Mouse (Mus musculus): ENCODE data around the gene Lgr5. TPM values are rescaled to one million over a fixed set of nuclear protein-coding genes. Genes with fewer than 3 reads are reported as not detected.

Gene Lgr5
- polyA plus RNA-seq (2021; fragmentation: Nextera tagmentation) = 1.4 and 1.6 TPM in 2 replicates
- long read RNA-seq, experiment 1 = 0 reads
- long read RNA-seq, experiment 2 = 0 reads

DNA sequence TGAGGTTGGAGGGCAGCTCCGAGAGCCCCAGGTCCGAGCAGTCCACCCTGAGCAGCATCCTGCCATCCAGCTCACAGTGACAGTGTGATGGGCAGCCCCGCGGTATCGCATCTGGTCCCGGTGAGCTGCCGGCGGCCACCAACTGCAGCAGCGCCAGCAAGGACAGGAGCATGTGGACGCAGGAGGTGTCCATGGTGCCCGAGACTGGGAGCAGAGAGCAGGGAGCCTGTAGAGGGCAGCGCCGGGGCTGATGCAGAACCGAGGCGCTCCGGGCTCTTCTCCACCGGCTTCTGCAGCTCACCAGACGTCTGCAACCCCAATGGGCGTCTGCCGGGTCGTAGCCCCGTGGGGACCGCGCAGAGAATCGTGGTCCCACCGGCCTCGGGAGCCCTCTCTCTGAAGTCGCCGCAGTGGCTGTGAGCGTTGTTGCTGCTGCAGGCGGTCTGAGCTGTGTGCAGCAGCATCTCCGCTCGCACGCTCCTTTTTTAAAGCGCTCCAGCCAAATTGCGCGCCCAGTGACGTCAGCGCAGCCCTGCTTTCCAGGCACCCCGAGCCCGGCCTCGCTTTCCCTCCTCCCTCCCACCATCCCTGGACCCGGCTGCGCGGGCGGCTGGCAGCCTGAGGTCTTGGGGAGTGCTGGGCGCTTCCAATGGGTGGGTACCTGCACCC, at the start of gene Lgr5:
Lgr5 (minus strand) TSS at position 480 of the 669 bp plus-strand sequence.

DNA sequence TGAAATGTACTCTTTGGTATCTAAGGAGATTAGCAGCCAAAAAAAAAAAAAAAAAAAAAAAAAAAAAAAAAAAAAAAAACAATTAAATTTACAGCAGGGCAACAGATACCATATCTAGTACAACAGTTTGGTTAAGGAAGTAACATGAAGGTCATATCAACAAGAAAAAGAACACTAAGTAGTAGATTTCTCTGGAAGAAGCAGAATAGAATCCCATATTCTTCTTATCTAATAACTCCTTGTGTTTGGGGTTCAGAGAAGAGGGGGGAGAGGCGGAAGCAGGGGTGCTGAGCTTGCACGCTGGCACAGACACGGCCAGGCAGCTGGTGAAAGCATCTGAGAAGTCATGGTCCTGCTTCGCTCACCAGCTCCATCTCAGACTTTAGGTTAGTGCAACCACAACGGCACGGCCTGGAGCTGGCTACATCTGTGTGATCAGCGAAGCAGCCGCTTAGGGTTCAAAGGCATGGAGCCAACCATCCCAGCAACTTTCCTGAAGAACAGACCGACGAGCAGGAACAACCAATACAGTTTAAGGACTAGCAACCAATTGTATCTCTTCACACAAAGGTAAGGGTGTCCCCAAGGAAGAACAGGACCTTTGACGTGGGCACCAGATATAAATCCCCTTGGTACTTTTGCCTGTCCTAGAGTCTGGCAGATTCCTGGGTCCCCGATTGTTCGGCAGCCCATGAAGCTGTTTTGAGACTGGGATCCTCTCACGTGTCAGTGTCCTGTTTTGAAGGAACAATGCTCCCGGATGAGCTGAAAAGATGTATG, 17.7 kb downstream of the Lgr5 start, which contains the start of gene A930009A15Rik:
A930009A15Rik (plus strand) TSS at position 275 of the 780 bp plus-strand sequence.

Other genes starting within 250 kb of the Lgr5 start
- gene Tmem19, start 225.3 kb downstream of the Lgr5 start, polyA plus RNA-seq (2021; fragmentation: Nextera tagmentation) = 39.9 and 46.5 TPM in 2 replicates
- gene Thap2, start 203.3 kb downstream of the Lgr5 start, polyA plus RNA-seq (2021; fragmentation: Nextera tagmentation) = 7.5 and 9.5 TPM in 2 replicates
- gene Zfc3h1, start 202.8 kb downstream of the Lgr5 start, polyA plus RNA-seq (2021; fragmentation: Nextera tagmentation) = 2.3 and 2.7 TPM in 2 replicates
- 0.34 and 0.43 TPM in 2 replicates for gene A930009A15Rik, start 17.8 kb downstream of the Lgr5 start, polyA plus RNA-seq (2021; fragmentation: Nextera tagmentation)
- gene Tspan8, start 229.1 kb upstream of the Lgr5 start, polyA plus RNA-seq (2021; fragmentation: Nextera tagmentation) = 0.55 TPM in 1 of 2 replicates, not detected in the other